Mouse (Mus musculus): Measurements from ENCODE around the gene Prickle2. TPM values are rescaled to one million over a fixed set of nuclear protein-coding genes. Genes with fewer than 3 reads are reported as not detected.
A peak's percentile ranks its signal among the peaks of the same experiment; 100 is the strongest.

Prickle2 gene
- polyA plus RNA-seq, 2 experiments, result 0.15 to 0.20 TPM

DNA sequence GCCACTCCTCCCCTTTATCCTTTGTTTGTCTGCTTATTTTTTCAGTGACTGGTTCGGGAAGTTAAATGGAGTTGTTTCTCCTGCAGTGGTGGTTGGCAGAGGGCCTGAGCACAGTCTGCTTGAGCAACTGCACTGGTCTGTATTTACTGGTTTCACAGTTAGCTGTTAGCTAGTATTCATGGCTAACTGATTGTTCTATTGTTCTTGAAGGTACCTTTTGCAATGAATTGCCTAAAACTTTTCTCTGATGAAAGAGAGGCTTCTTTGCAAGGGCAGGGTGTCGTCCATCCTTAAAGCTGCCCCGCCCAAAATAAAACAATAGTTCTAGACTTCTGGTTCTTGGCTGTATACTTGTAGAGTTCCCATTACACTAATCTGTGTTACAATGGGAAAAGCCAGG lies 210.5 kb downstream of the Prickle2 start:
- Histone ChIP-seq H3K27me3 (ENCODE audit: control insufficient read depth, insufficient read depth, low read length) (no peaks in the 10 kb centered on the region), H3K9ac (replicated peaks) (no peak overlapping the region), H3K4me2 (ENCODE audit: low read depth) (no peak overlapping the region), H3K27ac (no peak overlapping the region), H3K4me3 (ENCODE audit: insufficient read depth in 1 of 2, low read depth in 2 of 2, low read length in 2 of 2) (no peak overlapping the region), H3K36me3 (replicated peaks; ENCODE audit: control insufficient read depth, insufficient read depth, low read depth) (no peaks in the 10 kb centered on the region), H3K4me1 (replicated peaks; ENCODE audit: control insufficient read depth in 2 of 2, insufficient read depth in 2 of 2, low read length in 1 of 2) (no peaks in the 10 kb centered on the region), H3K9me3 (ENCODE audit: control insufficient read depth, low read length) (no peaks in the 10 kb centered on the region)
- TF ChIP-seq CTCF (IDR thresholded peaks at IDR 0.05; ENCODE audit: low read depth) (no peak), EP300 (IDR thresholded peaks at IDR 0.05; ENCODE audit: low read depth) (no peak)
- DNase-seq (ENCODE audit: low read depth in 3 of 3, low spot score in 3 of 3) (no peak), ATAC-seq (ENCODE audit: insufficient read depth) (no peak)
- 49% methylated on average over 3 of the region's 3 CpGs for WGBS (ENCODE audit: insufficient replicate concordance)

DNA sequence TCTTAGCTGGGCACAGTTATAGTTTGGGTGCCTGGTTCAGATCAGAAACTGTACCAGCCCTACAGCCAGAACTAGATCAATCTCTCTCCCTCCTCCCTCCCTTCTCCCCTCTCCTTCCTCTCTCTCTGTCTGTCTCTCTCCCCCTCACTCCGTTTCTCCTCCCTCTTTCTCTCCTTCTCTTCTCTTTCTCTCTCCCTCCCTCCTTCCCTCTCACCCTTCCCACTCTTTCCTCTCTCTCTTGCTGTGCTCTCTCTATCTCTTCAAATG lies 224.3 kb downstream of the Prickle2 start:
- 11% methylated on average over 1 of the region's 1 CpGs for WGBS (ENCODE audit: insufficient replicate concordance)

DNA sequence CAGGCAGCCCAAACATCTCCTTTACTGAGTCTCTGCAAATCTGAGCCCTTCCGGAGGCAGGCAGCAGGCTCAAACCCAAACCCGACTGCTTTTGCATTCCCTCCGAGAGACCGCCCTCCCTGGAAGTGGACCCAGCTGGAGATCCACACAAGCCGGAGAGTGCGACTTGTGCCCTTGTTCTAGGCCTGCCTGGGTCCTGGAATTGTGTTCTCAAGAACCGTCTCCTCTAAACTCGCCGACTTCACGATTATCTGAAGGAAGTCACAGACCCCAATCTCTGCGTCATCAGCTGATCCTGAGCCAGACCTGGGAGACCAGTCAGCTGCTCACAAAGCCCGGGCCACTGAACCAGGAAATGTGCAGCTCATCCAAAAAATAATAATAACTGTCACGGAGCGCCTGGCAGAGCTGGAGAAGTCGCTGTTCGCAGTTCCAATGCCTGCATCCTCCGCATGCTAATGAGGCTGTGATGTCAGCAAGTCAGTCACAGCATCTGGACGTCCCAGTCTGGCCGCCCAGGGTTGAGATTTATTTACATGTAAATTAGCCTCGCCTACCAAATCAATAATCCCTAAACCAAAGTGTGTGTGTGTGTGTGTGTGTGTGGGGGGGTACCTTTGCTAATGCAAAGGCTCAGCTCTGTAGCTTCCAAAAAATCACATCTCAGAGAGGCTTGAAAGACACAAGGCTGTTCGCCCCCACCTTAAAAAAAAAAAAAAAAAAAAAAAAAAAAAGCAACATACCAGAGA lies 224.8 kb downstream of the Prickle2 start:
- H3K9me3 ChIP-seq (ENCODE audit: control insufficient read depth, low read length), result no peaks in the 10 kb centered on the region
- no peak overlapping the region for H3K27ac ChIP-seq
- peak overlapping the region in 1 of 2 experiments; percentile 26; a peak in 2 of 4 replicates for H3K4me3 ChIP-seq (ENCODE audit: insufficient read depth in 1 of 2, low read depth in 2 of 2, low read length in 2 of 2)
- H3K27me3 ChIP-seq (ENCODE audit: control insufficient read depth, insufficient read depth, low read length), result no peaks in the 10 kb centered on the region; the same call in 1 of the 2 replicates
- H3K36me3 ChIP-seq (replicated peaks; ENCODE audit: control insufficient read depth, insufficient read depth, low read depth), result no peaks in the 10 kb centered on the region
- no peak overlapping the region for H3K9ac ChIP-seq (replicated peaks)
- no peak for ATAC-seq (ENCODE audit: insufficient read depth)
- H3K4me2 ChIP-seq (ENCODE audit: low read depth), result peak overlapping the region; percentile 1; the same call in 1 of the 2 replicates
- DNase-seq (ENCODE audit: low read depth in 3 of 3, low spot score in 3 of 3), result no peak
- TF ChIP-seq EP300 (IDR thresholded peaks at IDR 0.05; ENCODE audit: low read depth), result no peak
- no peak for TF ChIP-seq CTCF (IDR thresholded peaks at IDR 0.05; ENCODE audit: low read depth)
- H3K4me1 ChIP-seq (replicated peaks; ENCODE audit: control insufficient read depth in 2 of 2, insufficient read depth in 2 of 2, low read length in 1 of 2), result no peaks in the 10 kb centered on the region
- WGBS (ENCODE audit: insufficient replicate concordance), result 4% methylated on average over 21 of the region's 21 CpGs

More for the DNA sequence above, 224.3 kb downstream of the Prickle2 start:
- Histone ChIP-seq H3K27ac (no peak overlapping the region), H3K4me3 (ENCODE audit: insufficient read depth in 1 of 2, low read depth in 2 of 2, low read length in 2 of 2) (no peak overlapping the region), H3K36me3 (replicated peaks; ENCODE audit: control insufficient read depth, insufficient read depth, low read depth) (no peaks in the 10 kb centered on the region), H3K4me2 (ENCODE audit: low read depth) (no peak overlapping the region), H3K27me3 (ENCODE audit: control insufficient read depth, insufficient read depth, low read length) (no peaks in the 10 kb centered on the region; the same call in 1 of the 2 replicates), H3K4me1 (replicated peaks; ENCODE audit: control insufficient read depth in 2 of 2, insufficient read depth in 2 of 2, low read length in 1 of 2) (no peaks in the 10 kb centered on the region), H3K9ac (replicated peaks) (no peak overlapping the region), H3K9me3 (ENCODE audit: control insufficient read depth, low read length) (no peaks in the 10 kb centered on the region)
- no peak for ATAC-seq (ENCODE audit: insufficient read depth)
- no peak for TF ChIP-seq EP300 (IDR thresholded peaks at IDR 0.05; ENCODE audit: low read depth)
- TF ChIP-seq CTCF (IDR thresholded peaks at IDR 0.05; ENCODE audit: low read depth), result no peak
- no peak for DNase-seq (ENCODE audit: low read depth in 3 of 3, low spot score in 3 of 3)

DNA sequence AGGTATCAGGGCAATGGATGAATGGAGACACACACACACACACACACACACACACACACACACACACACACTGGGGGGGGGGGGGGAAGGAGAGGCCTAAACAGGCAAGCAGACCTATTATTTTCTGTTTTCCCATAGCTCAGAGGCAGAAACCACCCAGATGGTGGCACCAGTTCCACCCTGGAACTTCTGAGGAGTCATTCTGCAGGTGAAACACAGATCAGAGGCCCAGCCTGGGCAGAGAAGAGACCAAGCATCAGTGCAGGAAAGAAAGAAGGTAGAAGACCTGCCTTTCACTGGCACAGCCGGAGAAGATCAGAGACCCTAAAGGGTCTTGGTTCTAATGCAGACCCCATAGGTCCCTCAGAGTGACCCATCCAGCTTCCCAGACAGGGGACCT lies 227.3 kb downstream of the Prickle2 start:
- Histone ChIP-seq H3K9ac (replicated peaks) (no peak overlapping the region), H3K36me3 (replicated peaks; ENCODE audit: control insufficient read depth, insufficient read depth, low read depth) (no peaks in the 10 kb centered on the region), H3K27ac (no peak overlapping the region), H3K27me3 (ENCODE audit: control insufficient read depth, insufficient read depth, low read length) (no peaks in the 10 kb centered on the region; the same call in 1 of the 2 replicates), H3K9me3 (ENCODE audit: control insufficient read depth, low read length) (no peaks in the 10 kb centered on the region), H3K4me3 (ENCODE audit: insufficient read depth in 1 of 2, low read depth in 2 of 2, low read length in 2 of 2) (no peak overlapping the region), H3K4me1 (replicated peaks; ENCODE audit: control insufficient read depth in 2 of 2, insufficient read depth in 2 of 2, low read length in 1 of 2) (no peaks in the 10 kb centered on the region), H3K4me2 (ENCODE audit: low read depth) (no peak overlapping the region)
- ATAC-seq (ENCODE audit: insufficient read depth) (no peak), DNase-seq (ENCODE audit: low read depth in 3 of 3, low spot score in 3 of 3) (no peak)
- 65% methylated on average over 1 of the region's 1 CpGs for WGBS (ENCODE audit: insufficient replicate concordance)
- TF ChIP-seq EP300 (IDR thresholded peaks at IDR 0.05; ENCODE audit: low read depth) (no peak), CTCF (IDR thresholded peaks at IDR 0.05; ENCODE audit: low read depth) (no peak)

DNA sequence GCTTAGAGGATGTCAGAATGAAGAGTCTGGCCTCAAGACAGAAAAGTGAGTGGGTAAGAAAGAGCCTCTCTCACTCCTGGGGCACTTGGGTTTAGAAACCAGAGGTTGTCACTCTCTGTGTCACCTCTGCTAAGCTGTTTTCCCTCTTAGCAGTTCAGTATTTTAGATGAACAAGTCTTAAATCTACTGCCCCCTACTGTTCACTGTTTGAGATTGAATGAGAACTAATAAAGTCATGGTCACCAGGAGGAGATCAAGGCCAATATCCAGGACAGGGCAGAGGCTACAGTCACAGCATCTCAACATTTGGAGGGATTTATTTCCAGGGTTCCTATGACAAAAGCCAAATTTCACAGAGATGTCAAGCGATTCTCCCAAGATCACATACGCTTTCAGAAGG lies 228.3 kb downstream of the Prickle2 start:
- H3K36me3 ChIP-seq (replicated peaks; ENCODE audit: control insufficient read depth, insufficient read depth, low read depth), result no peaks in the 10 kb centered on the region
- ATAC-seq (ENCODE audit: insufficient read depth) (no peak), DNase-seq (ENCODE audit: low read depth in 3 of 3, low spot score in 3 of 3) (no peak)
- 70% methylated on average over 2 of the region's 2 CpGs for WGBS (ENCODE audit: insufficient replicate concordance)
- no peak overlapping the region for H3K27ac ChIP-seq
- TF ChIP-seq EP300 (IDR thresholded peaks at IDR 0.05; ENCODE audit: low read depth), result no peak
- no peak for TF ChIP-seq CTCF (IDR thresholded peaks at IDR 0.05; ENCODE audit: low read depth)
- H3K4me3 ChIP-seq (ENCODE audit: insufficient read depth in 1 of 2, low read depth in 2 of 2, low read length in 2 of 2), result no peak overlapping the region
- no peaks in the 10 kb centered on the region for H3K4me1 ChIP-seq (replicated peaks; ENCODE audit: control insufficient read depth in 2 of 2, insufficient read depth in 2 of 2, low read length in 1 of 2)
- no peak overlapping the region for H3K9ac ChIP-seq (replicated peaks)
- no peaks in the 10 kb centered on the region; the same call in 1 of the 2 replicates for H3K27me3 ChIP-seq (ENCODE audit: control insufficient read depth, insufficient read depth, low read length)
- no peak overlapping the region for H3K4me2 ChIP-seq (ENCODE audit: low read depth)
- H3K9me3 ChIP-seq (ENCODE audit: control insufficient read depth, low read length), result no peaks in the 10 kb centered on the region
